13 mouse cellular contexts compared by ENCODE assay signal in the genomic region with DNA sequence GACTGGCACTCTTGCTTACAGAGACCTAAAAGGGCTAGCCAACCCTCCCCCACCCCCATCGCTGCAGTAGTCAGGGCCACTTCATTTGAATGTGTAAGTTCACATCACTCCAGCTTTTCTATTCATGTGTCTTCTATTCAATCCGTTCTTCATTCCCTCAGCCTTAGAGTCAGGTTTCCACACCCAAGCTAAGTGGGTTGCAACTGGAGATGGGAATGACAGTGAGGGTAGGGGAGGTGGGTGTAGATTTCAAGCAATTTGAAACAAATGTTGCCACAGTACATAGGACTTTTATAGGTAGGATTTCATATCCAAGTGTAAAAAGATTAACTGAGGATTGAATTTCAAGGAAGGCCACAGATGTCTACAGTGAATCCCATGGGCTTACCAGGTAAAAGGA.
"Had no signal": no experiment of that assay in that cellular context is flagged by ENCODE, and none has a peak within 500 bp of the region (broad histone marks: within the 10 kb centered on the region; RNA-seq: fewer than 3 reads in every experiment).

No protein-coding gene starts in this region.

- H3K9ac ChIP-seq: liver, embryonic 13.5 days; liver, postnatal 0 days; lung, embryonic 15.5 days; midbrain, embryonic 12.5 days had no signal

- H3K27ac ChIP-seq: left cerebral cortex, adult 2 months; liver, embryonic 13.5 days; lung, embryonic 15.5 days; macrophage; midbrain, embryonic 12.5 days had no signal

- H3K4me1 ChIP-seq: liver, embryonic 13.5 days; megakaryocyte, embryonic 14.5 days had no signal

- H3K4me3 ChIP-seq: left cerebral cortex, adult 2 months; liver, embryonic 13.5 days; lung, embryonic 15.5 days; megakaryocyte, embryonic 14.5 days; midbrain, embryonic 12.5 days had no signal

- H3K9me3 ChIP-seq: liver, embryonic 13.5 days; lung, embryonic 15.5 days; megakaryocyte, embryonic 14.5 days; midbrain, embryonic 12.5 days had no signal

- H3K27me3 ChIP-seq: liver, embryonic 13.5 days; lung, embryonic 15.5 days; megakaryocyte, embryonic 14.5 days; midbrain, embryonic 12.5 days had no signal

- H3K4me2 ChIP-seq: liver, embryonic 13.5 days; lung, embryonic 15.5 days; midbrain, embryonic 12.5 days had no signal

- DNase-seq: kidney, adult 9 months; liver; liver, embryonic 13.5 days; liver, postnatal 0 days; lung, postnatal 14 days; right cerebral cortex, postnatal 14 days; thymus, postnatal 36 days had no signal

- ATAC-seq: liver, postnatal 0 days; midbrain, embryonic 16.5 days had no signal

- H3K36me3 ChIP-seq: liver, embryonic 13.5 days; lung, embryonic 15.5 days; midbrain, embryonic 12.5 days had no signal
